Mouse (Mus musculus): Measurements from ENCODE around the gene Rapgef2. TPM values are rescaled to one million over a fixed set of nuclear protein-coding genes. Genes with fewer than 3 reads are reported as not detected.

The Rapgef2 gene
- polyA plus RNA-seq, 1 experiment from 2014 or later: 10.7 TPM

GRCm38 (mm10) chr3:79207216-79207615 lies 79.1 kb downstream of the Rapgef2 start:
- peaks cover 22% of the 10 kb centered on the region for H3K4me1 ChIP-seq (ENCODE audit: control insufficient read depth, insufficient read depth, low read length)
- ATAC-seq (ENCODE audit: insufficient number of reproducible peaks, insufficient read depth, low FRiP score, low read depth): no peak
- H3K4me2 ChIP-seq (replicated peaks; ENCODE audit: low read depth, low read length): no peak overlapping the region
- H3K27me3 ChIP-seq (ENCODE audit: control insufficient read depth, insufficient read depth, low read length): no peaks in the 10 kb centered on the region
- H3K4me3 ChIP-seq (ENCODE audit: low read depth, low read length): no peak overlapping the region
- H3K9me3 ChIP-seq (ENCODE audit: control insufficient read depth, low read depth, low read length): no peaks in the 10 kb centered on the region
- H3K27ac ChIP-seq (ENCODE audit: low read length): no peak overlapping the region
- no peaks in the 10 kb centered on the region for H3K36me3 ChIP-seq (ENCODE audit: control insufficient read depth, insufficient read depth, low read length)
- 85% methylated on average over 2 of the region's 2 CpGs for WGBS
- no peak overlapping the region for H3K9ac ChIP-seq (replicated peaks; ENCODE audit: low read depth, low read length)

DNA sequence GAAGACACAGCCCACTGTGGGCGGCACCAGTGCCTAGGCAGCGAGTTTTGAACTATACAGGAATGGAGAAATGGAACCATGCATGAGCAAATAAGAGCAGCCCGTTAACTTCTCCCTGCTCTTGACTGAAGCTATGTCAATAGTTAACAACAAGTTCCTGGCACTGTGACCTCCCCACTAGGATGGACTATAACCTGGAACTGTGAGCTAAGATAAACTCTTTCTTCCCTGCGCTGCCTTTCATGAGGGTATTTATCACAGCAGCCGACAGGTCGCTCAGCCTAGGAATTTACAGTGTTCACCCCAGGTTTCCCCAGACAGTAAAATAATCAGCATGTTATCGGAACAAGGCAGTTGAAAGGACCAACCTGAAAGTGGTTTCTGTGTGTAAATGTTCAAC lies 79.8 kb downstream of the Rapgef2 start:
- peaks cover 23% of the 10 kb centered on the region for H3K4me1 ChIP-seq (ENCODE audit: control insufficient read depth, insufficient read depth, low read length)
- no peak overlapping the region for H3K9ac ChIP-seq (replicated peaks; ENCODE audit: low read depth, low read length)
- no peaks in the 10 kb centered on the region for H3K9me3 ChIP-seq (ENCODE audit: control insufficient read depth, low read depth, low read length)
- H3K4me3 ChIP-seq (ENCODE audit: low read depth, low read length): no peak overlapping the region
- H3K27me3 ChIP-seq (ENCODE audit: control insufficient read depth, insufficient read depth, low read length): no peaks in the 10 kb centered on the region
- no peak overlapping the region for H3K4me2 ChIP-seq (replicated peaks; ENCODE audit: low read depth, low read length)
- no peak for ATAC-seq (ENCODE audit: insufficient number of reproducible peaks, insufficient read depth, low FRiP score, low read depth)
- no peak overlapping the region for H3K27ac ChIP-seq (ENCODE audit: low read length)
- no peaks in the 10 kb centered on the region for H3K36me3 ChIP-seq (ENCODE audit: control insufficient read depth, insufficient read depth, low read length)
- WGBS: 78% methylated on average over 7 of the region's 7 CpGs

DNA sequence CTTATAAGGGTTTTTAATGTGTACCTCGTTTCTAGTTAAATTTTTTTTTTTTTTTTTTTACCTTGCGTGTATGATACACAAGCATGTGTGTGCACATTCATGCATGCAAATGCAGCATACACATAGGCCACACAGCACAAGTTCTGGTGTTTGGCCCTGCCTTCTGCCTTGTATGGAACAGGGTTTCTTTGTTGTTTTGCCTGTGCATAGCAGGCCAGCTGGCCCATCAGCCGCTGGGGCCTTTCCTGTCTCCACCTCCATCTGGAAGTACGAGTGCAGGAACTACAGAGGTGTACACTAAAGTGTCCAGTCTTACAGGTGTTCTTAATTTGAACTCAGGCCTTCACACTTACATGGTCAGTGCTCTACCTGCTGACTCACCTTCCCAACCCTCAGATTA lies 80.3 kb downstream of the Rapgef2 start:
- ATAC-seq (ENCODE audit: insufficient number of reproducible peaks, insufficient read depth, low FRiP score, low read depth): no peak
- Histone ChIP-seq H3K4me3 (ENCODE audit: low read depth, low read length) (no peak overlapping the region), H3K9me3 (ENCODE audit: control insufficient read depth, low read depth, low read length) (no peaks in the 10 kb centered on the region), H3K4me1 (ENCODE audit: control insufficient read depth, insufficient read depth, low read length) (peaks cover 23% of the 10 kb centered on the region), H3K4me2 (replicated peaks; ENCODE audit: low read depth, low read length) (no peak overlapping the region), H3K27ac (ENCODE audit: low read length) (no peak overlapping the region), H3K9ac (replicated peaks; ENCODE audit: low read depth, low read length) (no peak overlapping the region), H3K36me3 (ENCODE audit: control insufficient read depth, insufficient read depth, low read length) (no peaks in the 10 kb centered on the region), H3K27me3 (ENCODE audit: control insufficient read depth, insufficient read depth, low read length) (no peaks in the 10 kb centered on the region)
- 77% methylated on average over 4 of the region's 4 CpGs for WGBS

GRCm38 (mm10) chr3:79205112-79205511 lies 81.2 kb downstream of the Rapgef2 start:
- no peak for ATAC-seq (ENCODE audit: insufficient number of reproducible peaks, insufficient read depth, low FRiP score, low read depth)
- Histone ChIP-seq H3K4me1 (ENCODE audit: control insufficient read depth, insufficient read depth, low read length) (peaks cover 23% of the 10 kb centered on the region), H3K27ac (ENCODE audit: low read length) (no peak overlapping the region), H3K27me3 (ENCODE audit: control insufficient read depth, insufficient read depth, low read length) (no peaks in the 10 kb centered on the region), H3K36me3 (ENCODE audit: control insufficient read depth, insufficient read depth, low read length) (no peaks in the 10 kb centered on the region), H3K9me3 (ENCODE audit: control insufficient read depth, low read depth, low read length) (no peaks in the 10 kb centered on the region), H3K4me3 (ENCODE audit: low read depth, low read length) (no peak overlapping the region), H3K4me2 (replicated peaks; ENCODE audit: low read depth, low read length) (no peak overlapping the region), H3K9ac (replicated peaks; ENCODE audit: low read depth, low read length) (no peak overlapping the region)
- 23% methylated on average over 3 of the region's 3 CpGs for WGBS

DNA sequence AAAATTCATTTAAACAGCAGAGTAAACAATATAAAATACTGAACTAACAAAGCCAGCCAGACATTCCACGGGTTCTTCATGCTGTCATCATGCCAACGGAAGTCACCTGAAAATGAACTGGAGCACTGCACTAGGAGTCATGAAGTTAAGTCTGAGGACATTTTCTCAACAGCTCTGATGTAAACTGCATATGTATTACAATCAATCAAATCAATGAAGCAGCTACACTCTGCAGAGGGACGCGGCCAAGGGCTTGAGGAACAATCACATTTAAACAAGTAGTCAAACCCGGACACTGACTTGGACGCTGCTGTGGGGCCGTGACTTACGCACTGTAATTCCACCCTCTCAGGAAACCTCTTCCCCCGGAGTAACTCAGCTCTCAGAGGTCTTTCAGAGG lies 82.1 kb downstream of the Rapgef2 start:
- peaks cover 23% of the 10 kb centered on the region for H3K4me1 ChIP-seq (ENCODE audit: control insufficient read depth, insufficient read depth, low read length)
- ATAC-seq (ENCODE audit: insufficient number of reproducible peaks, insufficient read depth, low FRiP score, low read depth): no peak
- H3K4me2 ChIP-seq (replicated peaks; ENCODE audit: low read depth, low read length): no peak overlapping the region
- no peaks in the 10 kb centered on the region for H3K36me3 ChIP-seq (ENCODE audit: control insufficient read depth, insufficient read depth, low read length)
- WGBS: 41% methylated on average over 9 of the region's 9 CpGs
- H3K27ac ChIP-seq (ENCODE audit: low read length): no peak overlapping the region
- H3K4me3 ChIP-seq (ENCODE audit: low read depth, low read length): no peak overlapping the region
- H3K9me3 ChIP-seq (ENCODE audit: control insufficient read depth, low read depth, low read length): no peaks in the 10 kb centered on the region
- H3K9ac ChIP-seq (replicated peaks; ENCODE audit: low read depth, low read length): no peak overlapping the region
- no peaks in the 10 kb centered on the region for H3K27me3 ChIP-seq (ENCODE audit: control insufficient read depth, insufficient read depth, low read length)

GRCm38 (mm10) chr3:79203821-79204220 lies 82.5 kb downstream of the Rapgef2 start:
- H3K27ac ChIP-seq (ENCODE audit: low read length): no peak overlapping the region
- H3K9ac ChIP-seq (replicated peaks; ENCODE audit: low read depth, low read length): no peak overlapping the region
- peaks cover 23% of the 10 kb centered on the region for H3K4me1 ChIP-seq (ENCODE audit: control insufficient read depth, insufficient read depth, low read length)
- no peaks in the 10 kb centered on the region for H3K9me3 ChIP-seq (ENCODE audit: control insufficient read depth, low read depth, low read length)
- ATAC-seq (ENCODE audit: insufficient number of reproducible peaks, insufficient read depth, low FRiP score, low read depth): no peak
- no peak overlapping the region for H3K4me2 ChIP-seq (replicated peaks; ENCODE audit: low read depth, low read length)
- no peak overlapping the region for H3K4me3 ChIP-seq (ENCODE audit: low read depth, low read length)
- no peaks in the 10 kb centered on the region for H3K36me3 ChIP-seq (ENCODE audit: control insufficient read depth, insufficient read depth, low read length)
- no peaks in the 10 kb centered on the region for H3K27me3 ChIP-seq (ENCODE audit: control insufficient read depth, insufficient read depth, low read length)
- WGBS: 72% methylated on average over 5 of the region's 5 CpGs

DNA sequence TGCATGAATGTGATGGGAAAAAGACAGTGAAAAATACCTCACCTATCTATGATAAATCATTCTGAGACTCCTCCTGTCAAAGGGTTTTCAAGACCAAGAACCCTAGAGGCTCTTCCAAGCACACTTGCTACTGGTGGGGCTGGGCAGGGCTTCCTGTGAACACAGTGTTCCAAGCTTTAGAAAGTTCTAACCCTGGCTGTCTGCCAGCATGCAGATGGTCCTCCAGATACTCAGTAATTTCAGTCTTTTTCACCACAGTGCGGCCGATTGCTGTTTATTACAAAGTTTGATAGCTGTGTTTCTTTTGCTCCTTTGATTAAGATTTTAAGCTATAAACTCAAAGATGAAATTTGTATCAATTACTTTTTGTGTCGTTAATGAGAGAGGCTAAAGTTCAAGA lies 83.1 kb downstream of the Rapgef2 start:
- ATAC-seq (ENCODE audit: insufficient number of reproducible peaks, insufficient read depth, low FRiP score, low read depth): 0 out of 2 replicates have a peak, but pooled peaks have one; percentile 34
- no peak overlapping the region for H3K4me3 ChIP-seq (ENCODE audit: low read depth, low read length)

GRCm38 (mm10) chr3:79202275-79203153 lies 83.8 kb downstream of the Rapgef2 start:
- Histone ChIP-seq H3K9ac (replicated peaks; ENCODE audit: low read depth, low read length) (no peak overlapping the region), H3K27ac (ENCODE audit: low read length) (no peak overlapping the region), H3K4me1 (ENCODE audit: control insufficient read depth, insufficient read depth, low read length) (peaks cover 23% of the 10 kb centered on the region), H3K36me3 (ENCODE audit: control insufficient read depth, insufficient read depth, low read length) (no peaks in the 10 kb centered on the region), H3K4me2 (replicated peaks; ENCODE audit: low read depth, low read length) (no peak overlapping the region), H3K27me3 (ENCODE audit: control insufficient read depth, insufficient read depth, low read length) (no peaks in the 10 kb centered on the region), H3K4me3 (ENCODE audit: low read depth, low read length) (no peak overlapping the region), H3K9me3 (ENCODE audit: control insufficient read depth, low read depth, low read length) (no peaks in the 10 kb centered on the region)
- 0 out of 2 replicates have a peak, but pooled peaks have one; percentile 53 for ATAC-seq (ENCODE audit: insufficient number of reproducible peaks, insufficient read depth, low FRiP score, low read depth)
- WGBS: 39% methylated on average over 11 of the region's 11 CpGs

More for the DNA sequence above, 83.1 kb downstream of the Rapgef2 start:
- H3K27me3 ChIP-seq (ENCODE audit: control insufficient read depth, insufficient read depth, low read length): no peaks in the 10 kb centered on the region
- no peak overlapping the region for H3K9ac ChIP-seq (replicated peaks; ENCODE audit: low read depth, low read length)
- no peaks in the 10 kb centered on the region for H3K9me3 ChIP-seq (ENCODE audit: control insufficient read depth, low read depth, low read length)
- H3K27ac ChIP-seq (ENCODE audit: low read length): no peak overlapping the region
- H3K4me1 ChIP-seq (ENCODE audit: control insufficient read depth, insufficient read depth, low read length): peaks cover 23% of the 10 kb centered on the region
- 36% methylated on average over 3 of the region's 3 CpGs for WGBS
- H3K4me2 ChIP-seq (replicated peaks; ENCODE audit: low read depth, low read length): no peak overlapping the region
- H3K36me3 ChIP-seq (ENCODE audit: control insufficient read depth, insufficient read depth, low read length): no peaks in the 10 kb centered on the region
